Mouse (Mus musculus): ENCODE results near the gene Nprl3.
A peak's percentile ranks its signal among the peaks of the same experiment; 100 is the strongest.
"Not testable (repeated sequence)": the region's sequence is repeated elsewhere in the genome, so short reads cannot be mapped to it uniquely, and the experiment has no call there.

Nprl3 gene

GRCm38 (mm10) chr11:32284582-32284981, 17.1 kb upstream of the Nprl3 start:
- DNase-seq (ENCODE audit: low spot score): not testable (repeated sequence)

- not testable (repeated sequence) for DNase-seq (ENCODE audit: low spot score)
These were observed 15.7 kb upstream of the Nprl3 start, which contains the start of gene Hba-a1 for GRCm38 (mm10) chr11:32283091-32283777. Hba-a1 (plus strand) TSS chr11:32283511.

- DNase-seq (ENCODE audit: low spot score): no peak
These were observed 14.1 kb upstream of the Nprl3 start for GRCm38 (mm10) chr11:32281416-32282144.

GRCm38 (mm10) chr11:32280646-32281045, 13.1 kb upstream of the Nprl3 start:
- no peak for DNase-seq (ENCODE audit: low spot score)

- no peak for DNase-seq (ENCODE audit: low spot score)
These were observed 11.0 kb upstream of the Nprl3 start for GRCm38 (mm10) chr11:32278458-32278957.

GRCm38 (mm10) chr11:32277736-32278457, 10.4 kb upstream of the Nprl3 start:
- DNase-seq (ENCODE audit: low spot score): no peak

- no peak for DNase-seq (ENCODE audit: low spot score)
These were observed 8.8 kb upstream of the Nprl3 start, which contains the start of gene Hba-x for GRCm38 (mm10) chr11:32276347-32276746. Hba-x (plus strand) TSS chr11:32276400.

- no peak for DNase-seq (ENCODE audit: low spot score)
These were observed 3.7 kb upstream of the Nprl3 start for GRCm38 (mm10) chr11:32271178-32271577.

GRCm38 (mm10) chr11:32268952-32269351, 1.4 kb upstream of the Nprl3 start:
- no peak for DNase-seq (ENCODE audit: low spot score)

- DNase-seq (ENCODE audit: low spot score): peak; percentile 31
These were observed 457 bp upstream of the Nprl3 start for GRCm38 (mm10) chr11:32267964-32268363.

GRCm38 (mm10) chr11:32266776-32267175, 731 bp downstream of the Nprl3 start:
- DNase-seq (ENCODE audit: low spot score): no peak

GRCm38 (mm10) chr11:32266194-32266593, 1.3 kb downstream of the Nprl3 start:
- no peak for DNase-seq (ENCODE audit: low spot score)

- DNase-seq (ENCODE audit: low spot score): no peak
These were observed 2.3 kb downstream of the Nprl3 start for GRCm38 (mm10) chr11:32265117-32265738.

GRCm38 (mm10) chr11:32262674-32263415, 4.7 kb downstream of the Nprl3 start:
- DNase-seq (ENCODE audit: low spot score): no peak

GRCm38 (mm10) chr11:32256566-32256965, 10.9 kb downstream of the Nprl3 start:
- DNase-seq (ENCODE audit: low spot score): no peak

GRCm38 (mm10) chr11:32256146-32256545, 11.4 kb downstream of the Nprl3 start:
- DNase-seq (ENCODE audit: low spot score): no peak

GRCm38 (mm10) chr11:32253121-32253520, 14.4 kb downstream of the Nprl3 start:
- no peak for DNase-seq (ENCODE audit: low spot score)

- no peak for DNase-seq (ENCODE audit: low spot score)
These were observed 16.4 kb downstream of the Nprl3 start for GRCm38 (mm10) chr11:32250880-32251763.

GRCm38 (mm10) chr11:32248350-32248749, 19.2 kb downstream of the Nprl3 start:
- DNase-seq (ENCODE audit: low spot score): no peak

- DNase-seq (ENCODE audit: low spot score): peak; percentile 60
These were observed 20.4 kb downstream of the Nprl3 start for GRCm38 (mm10) chr11:32247068-32247467.

All from MN1 (cell line).